Mouse (Mus musculus): ENCODE data around the gene Lrp1.
"Not testable (repeated sequence)": the region's sequence is repeated elsewhere in the genome, so short reads cannot be mapped to it uniquely, and the experiment has no call there.

Gene Lrp1

GRCm38 (mm10) chr10:127620406-127621190 lies at the start of gene Lrp1:
Lrp1 (minus strand) TSS chr10:127621148.
- no peak for DNase-seq

GRCm38 (mm10) chr10:127670185-127670584 lies 49.2 kb upstream of the Lrp1 start:
- no peak for DNase-seq

- DNase-seq, result no peak
These were observed 48.2 kb upstream of the Lrp1 start for GRCm38 (mm10) chr10:127669170-127669569.

GRCm38 (mm10) chr10:127668093-127669050 lies 47.4 kb upstream of the Lrp1 start, which contains the start of gene Nab2:
Nab2 (minus strand) TSS chr10:127668568.
- peak; percentile 86 for DNase-seq

GRCm38 (mm10) chr10:127667269-127668092 lies 46.5 kb upstream of the Lrp1 start:
- DNase-seq, result peak; percentile 34

- peak; percentile 73 for DNase-seq
These were observed 45.7 kb upstream of the Lrp1 start, which contains the start of gene Nemp1 for GRCm38 (mm10) chr10:127666501-127667268. Nemp1 (plus strand) TSS chr10:127666901.

GRCm38 (mm10) chr10:127665366-127666181 lies 44.6 kb upstream of the Lrp1 start:
- peak; percentile 42 for DNase-seq

GRCm38 (mm10) chr10:127664891-127665290 lies 43.9 kb upstream of the Lrp1 start:
- no peak for DNase-seq

- no peak for DNase-seq
These were observed 43.2 kb upstream of the Lrp1 start for GRCm38 (mm10) chr10:127664166-127664565.

GRCm38 (mm10) chr10:127663590-127663989 lies 42.6 kb upstream of the Lrp1 start:
- no peak for DNase-seq

- DNase-seq, result peak; percentile 68
These were observed 41.8 kb upstream of the Lrp1 start for GRCm38 (mm10) chr10:127662666-127663253.

- peak; percentile 67 for DNase-seq
These were observed 41.1 kb upstream of the Lrp1 start for GRCm38 (mm10) chr10:127661915-127662663.

- DNase-seq, result no peak
These were observed 40.5 kb upstream of the Lrp1 start for GRCm38 (mm10) chr10:127661291-127661914.

- DNase-seq, result no peak
These were observed 38.6 kb upstream of the Lrp1 start for GRCm38 (mm10) chr10:127659551-127659950.

GRCm38 (mm10) chr10:127658076-127658475 lies 37.1 kb upstream of the Lrp1 start:
- DNase-seq, result no peak

- DNase-seq, result not testable (repeated sequence)
These were observed 36.7 kb upstream of the Lrp1 start for GRCm38 (mm10) chr10:127657617-127658016.

- no peak for DNase-seq
These were observed 34.1 kb upstream of the Lrp1 start for GRCm38 (mm10) chr10:127654970-127655579.

- DNase-seq, result no peak
These were observed 32.1 kb upstream of the Lrp1 start for GRCm38 (mm10) chr10:127652906-127653638.

Measured in thymus, postnatal 25 days (tissue).